Comparison of ENCODE assay signal across 28 mouse cellular contexts in genomic region chr14:57934666-57935065, GRCm38 (mm10).
"Had no signal": no experiment of that assay in that cellular context is flagged by ENCODE, and none has a peak within 500 bp of the region (broad histone marks: within the 10 kb centered on the region; RNA-seq: fewer than 3 reads in every experiment).

No protein-coding gene starts in this region.

- H3K4me3 ChIP-seq: limb, embryonic 10.5 days; limb, embryonic 12.5 days; limb, embryonic 13.5 days; limb, embryonic 15.5 days; liver, embryonic 12.5 days; liver, embryonic 13.5 days; liver, embryonic 15.5 days; lung, embryonic 15.5 days; megakaryocyte, embryonic 14.5 days; midbrain, embryonic 10.5 days; midbrain, embryonic 12.5 days; midbrain, embryonic 13.5 days; midbrain, embryonic 15.5 days; myocyte; neural tube, embryonic 12.5 days; neural tube, embryonic 13.5 days had no signal

- H3K9me3 ChIP-seq: limb, embryonic 10.5 days; limb, embryonic 12.5 days; limb, embryonic 13.5 days; limb, embryonic 15.5 days; liver, embryonic 12.5 days; liver, embryonic 13.5 days; liver, embryonic 15.5 days; lung, embryonic 15.5 days; megakaryocyte, embryonic 14.5 days; midbrain, embryonic 10.5 days; midbrain, embryonic 12.5 days; midbrain, embryonic 13.5 days; midbrain, embryonic 15.5 days; neural tube, embryonic 12.5 days; neural tube, embryonic 13.5 days had no signal

- H3K36me3 ChIP-seq: liver, embryonic 13.5 days; midbrain, embryonic 15.5 days had no signal

- H3K4me1 ChIP-seq: limb, embryonic 10.5 days; limb, embryonic 12.5 days; limb, embryonic 13.5 days; limb, embryonic 15.5 days; lung, embryonic 15.5 days; midbrain, embryonic 10.5 days; midbrain, embryonic 12.5 days; midbrain, embryonic 13.5 days; midbrain, embryonic 15.5 days; neural tube, embryonic 12.5 days; neural tube, embryonic 13.5 days had no signal

- H3K27me3 ChIP-seq: limb, embryonic 12.5 days; limb, embryonic 13.5 days; limb, embryonic 15.5 days; liver, embryonic 12.5 days; liver, embryonic 13.5 days; liver, embryonic 15.5 days; lung, embryonic 15.5 days; megakaryocyte, embryonic 14.5 days; midbrain, embryonic 12.5 days; midbrain, embryonic 13.5 days; midbrain, embryonic 15.5 days; neural tube, embryonic 12.5 days; neural tube, embryonic 13.5 days had no signal

- DNase-seq: left cerebral cortex, postnatal 4 days; liver; liver, embryonic 13.5 days; liver, postnatal 0 days; lung, adult 18-20 months; lung, adult 2 months; lung, embryonic 14.5 days; lung, postnatal 10 days; lung, postnatal 14 days; lung, postnatal 36 days; lung, postnatal 4 days; midbrain, embryonic 14.5 days had no signal

- H3K27ac ChIP-seq: limb, embryonic 10.5 days; limb, embryonic 12.5 days; limb, embryonic 13.5 days; limb, embryonic 15.5 days; liver, embryonic 15.5 days; lung, embryonic 15.5 days; macrophage; midbrain, embryonic 10.5 days; midbrain, embryonic 12.5 days; midbrain, embryonic 13.5 days; midbrain, embryonic 15.5 days; neural tube, embryonic 12.5 days; neural tube, embryonic 13.5 days had no signal
